Mouse (Mus musculus) cerebellum, adult (tissue): ENCODE results near the gene Slc38a2.

Experiments used
- ATAC-seq: cut with Nextera tagmentation; 2 replicates; pipeline ENCODE4 v1.9.2; 2017; ENCODE audit warnings: mild to moderate bottlenecking, moderate library complexity, mixed read lengths; ENCODE audit not compliant: insufficient number of reproducible peaks, low FRiP score, low TSS enrichment

Slc38a2 gene

DNA sequence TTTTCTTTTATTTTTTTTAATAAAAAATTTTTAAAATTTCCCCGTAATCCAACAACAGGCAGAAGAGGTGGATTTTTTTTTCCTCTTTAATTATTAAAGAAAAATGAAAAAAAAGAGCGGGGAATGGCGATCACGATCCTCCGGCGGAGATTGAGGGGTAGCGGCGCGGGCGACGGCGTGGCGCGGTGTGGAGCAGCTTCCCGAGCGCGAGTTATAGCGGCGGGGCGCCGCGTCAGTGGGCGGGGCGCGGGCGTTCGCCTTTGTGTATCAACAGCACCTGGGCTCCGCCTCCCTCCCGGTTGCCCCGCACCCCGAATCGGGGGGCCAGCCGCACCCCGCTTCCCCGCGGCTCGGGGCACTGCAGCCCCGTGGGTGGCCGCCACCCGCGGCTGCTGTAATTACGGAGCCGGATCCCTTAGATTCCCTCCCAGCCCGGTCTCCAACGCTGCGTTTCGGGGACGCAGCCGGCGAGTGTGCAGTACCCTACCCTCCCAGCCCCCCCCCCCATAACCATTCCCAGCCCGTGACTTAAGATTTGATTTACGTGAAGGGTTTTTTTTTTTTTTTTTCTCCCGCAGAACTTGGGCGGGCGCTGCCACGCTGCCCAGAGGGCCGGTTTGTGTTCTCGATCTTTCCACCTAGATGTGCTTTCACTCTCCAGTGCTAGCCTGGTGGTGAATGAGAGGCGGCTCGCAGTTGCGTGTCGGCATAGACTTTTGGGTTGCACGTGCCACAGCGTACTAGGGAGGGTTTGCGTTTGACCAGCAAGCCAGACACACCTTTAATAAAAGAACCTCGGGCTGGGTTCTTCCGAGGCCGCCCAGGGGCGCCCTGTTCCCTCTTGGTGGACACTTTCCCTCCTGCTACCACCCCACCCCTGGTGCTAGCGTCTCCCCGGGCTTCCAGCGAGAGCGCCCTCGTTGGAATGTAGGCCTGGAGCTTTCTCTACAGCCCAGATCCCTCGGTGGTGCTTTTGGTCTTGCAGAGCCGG is at the start of gene Slc38a2:
Gene Slc38a2, minus strand, starts transcription at position 210 of the 991 bp plus-strand sequence.
- peak; percentile 62 for ATAC-seq

- no peak for ATAC-seq
Observed at GRCm38 (mm10) chr15:96749101-96749500, 49.6 kb upstream of the Slc38a2 start.

GRCm38 (mm10) chr15:96747551-96747950 is 48.0 kb upstream of the Slc38a2 start:
- no peak for ATAC-seq

GRCm38 (mm10) chr15:96746986-96747385 is 47.5 kb upstream of the Slc38a2 start:
- ATAC-seq, result no peak

DNA sequence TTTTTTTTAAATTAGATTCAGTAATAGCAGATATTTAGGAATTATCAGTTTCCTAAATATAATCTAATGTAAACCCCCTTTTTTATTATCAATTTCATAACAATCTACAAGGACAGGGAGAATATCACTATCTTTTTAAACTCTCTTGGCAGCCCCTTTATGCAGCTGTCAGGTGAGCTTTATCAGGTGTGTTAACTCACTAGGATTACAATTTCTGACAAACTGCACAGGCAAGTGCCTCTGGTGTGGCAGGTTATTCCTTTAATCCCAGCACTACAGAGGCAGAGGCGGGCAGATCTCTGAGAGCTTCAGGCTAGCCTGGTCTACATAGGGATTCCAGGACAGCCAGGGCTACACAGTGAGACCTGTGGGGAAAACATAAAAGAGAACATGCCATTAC is 45.8 kb upstream of the Slc38a2 start:
- ATAC-seq, result no peak

DNA sequence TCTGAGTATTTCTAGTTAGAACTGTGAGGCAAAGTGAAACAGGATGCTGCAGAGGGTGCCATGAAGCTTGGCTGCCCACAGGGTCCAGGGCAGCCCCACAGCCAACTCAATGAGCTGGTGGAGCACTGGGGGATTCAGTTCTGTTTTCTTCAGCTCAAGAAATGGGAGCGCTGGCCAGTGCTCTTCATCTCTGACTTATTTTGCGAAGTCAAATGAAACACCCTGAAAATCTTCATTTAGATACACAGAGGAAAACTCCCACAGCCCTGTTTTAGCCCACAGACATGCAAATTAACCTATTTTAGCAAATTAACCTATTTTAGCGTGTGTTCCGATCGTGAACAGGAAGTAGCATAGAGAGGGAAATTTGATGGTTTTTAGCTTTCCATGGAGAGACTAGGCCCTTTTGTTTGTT is 45.4 kb upstream of the Slc38a2 start:
- no peak for ATAC-seq

DNA sequence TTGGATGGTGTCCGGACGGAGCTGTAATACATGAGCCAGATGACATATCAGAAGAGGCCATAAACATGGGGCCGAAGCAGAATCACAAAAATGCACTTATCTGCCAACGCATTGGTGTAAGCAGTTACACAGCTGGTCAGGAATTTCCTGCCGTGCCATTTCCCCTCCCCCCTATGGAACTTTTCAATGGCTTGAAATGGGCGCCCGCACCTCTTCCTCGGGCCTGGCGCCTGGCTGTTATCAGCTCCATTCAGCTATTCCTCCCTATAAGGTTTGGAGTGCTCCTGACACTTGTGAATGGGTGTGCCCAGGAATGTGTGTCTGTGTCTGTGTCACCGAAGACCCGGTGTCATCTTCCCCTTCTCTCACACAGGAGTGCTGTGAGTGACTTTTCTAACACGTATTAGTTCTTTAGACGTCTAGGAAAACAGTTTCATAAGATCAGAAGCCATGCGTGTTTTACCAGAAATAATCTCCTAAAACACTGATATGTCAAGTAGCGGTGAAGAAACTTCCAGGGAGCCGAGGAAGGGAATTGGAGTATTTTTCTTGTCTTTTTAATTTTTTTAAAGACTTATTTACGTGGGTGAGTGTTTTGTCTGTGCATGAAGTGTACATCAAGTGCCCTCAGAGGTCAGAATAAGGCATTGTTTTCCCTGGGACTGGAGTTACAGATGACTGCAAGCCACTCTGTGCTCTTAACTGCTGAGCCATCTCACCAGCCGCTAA is 44.8 kb upstream of the Slc38a2 start:
- ATAC-seq, result no peak

- ATAC-seq, result no peak
Observed at GRCm38 (mm10) chr15:96743257-96743656, 43.7 kb upstream of the Slc38a2 start.

DNA sequence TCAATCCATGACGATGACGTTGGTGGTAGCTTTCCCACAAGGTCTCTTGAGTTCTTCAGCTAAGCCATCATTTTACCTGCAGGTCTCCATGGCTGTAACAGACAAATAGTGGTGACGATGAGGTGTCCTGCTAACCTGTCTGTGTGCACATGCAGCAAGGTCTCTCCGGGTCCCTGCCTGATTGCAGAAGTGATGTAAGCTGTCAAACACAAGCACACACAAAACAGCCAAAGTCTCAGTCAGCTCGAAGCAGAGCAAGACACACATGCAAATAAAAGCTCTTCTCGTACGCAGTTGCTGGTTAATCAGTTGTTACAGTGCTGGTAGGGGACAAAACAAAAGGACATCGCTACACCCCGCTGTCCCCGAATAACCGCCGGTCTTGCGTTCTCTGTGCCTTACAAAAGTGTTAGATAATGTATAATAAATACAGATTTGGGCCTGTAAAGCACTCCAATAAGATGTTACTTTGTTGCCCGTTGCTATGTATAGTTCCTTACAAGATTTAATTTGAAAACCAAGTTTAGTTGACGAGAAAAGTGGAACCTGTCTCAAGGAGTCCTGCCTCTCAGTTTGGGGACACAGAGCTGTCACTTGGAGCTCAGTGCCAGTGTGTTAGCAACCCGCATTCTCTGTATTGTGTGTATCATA is 43.2 kb upstream of the Slc38a2 start:
- no peak for ATAC-seq

DNA sequence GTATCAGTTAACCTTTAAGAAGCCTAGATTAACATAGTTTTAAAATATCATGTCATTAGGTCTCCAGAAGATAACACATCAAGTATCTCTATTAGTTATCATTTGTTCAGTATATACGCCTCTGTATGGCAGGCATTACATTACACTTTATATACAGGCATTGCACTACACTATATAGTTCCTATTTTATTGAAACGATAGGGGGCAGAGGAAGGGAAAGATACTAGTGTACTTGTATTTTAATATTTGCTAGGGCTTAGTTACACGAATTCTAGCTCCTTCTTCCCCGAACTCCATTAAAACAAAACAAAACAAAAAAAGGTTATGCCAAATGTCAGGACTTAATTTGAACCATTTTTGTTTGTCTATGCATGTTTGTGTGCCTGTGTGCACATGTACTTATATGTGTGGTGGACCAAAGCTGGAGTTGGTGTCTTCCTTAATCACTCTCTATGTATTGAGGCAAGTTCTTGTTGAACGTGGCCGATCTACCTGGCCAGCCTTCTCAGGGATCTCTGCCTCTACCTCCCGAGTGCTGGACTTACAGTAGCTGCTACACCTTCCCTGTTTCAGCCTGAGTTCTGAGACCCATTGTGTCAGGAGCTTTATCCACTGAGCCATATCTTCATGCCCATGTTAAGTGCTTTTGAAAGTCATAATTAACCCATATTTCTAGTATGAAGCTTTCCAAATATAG is 41.5 kb upstream of the Slc38a2 start:
- no peak for ATAC-seq

- no peak for ATAC-seq
Observed at GRCm38 (mm10) chr15:96740091-96740490, 40.6 kb upstream of the Slc38a2 start.

DNA sequence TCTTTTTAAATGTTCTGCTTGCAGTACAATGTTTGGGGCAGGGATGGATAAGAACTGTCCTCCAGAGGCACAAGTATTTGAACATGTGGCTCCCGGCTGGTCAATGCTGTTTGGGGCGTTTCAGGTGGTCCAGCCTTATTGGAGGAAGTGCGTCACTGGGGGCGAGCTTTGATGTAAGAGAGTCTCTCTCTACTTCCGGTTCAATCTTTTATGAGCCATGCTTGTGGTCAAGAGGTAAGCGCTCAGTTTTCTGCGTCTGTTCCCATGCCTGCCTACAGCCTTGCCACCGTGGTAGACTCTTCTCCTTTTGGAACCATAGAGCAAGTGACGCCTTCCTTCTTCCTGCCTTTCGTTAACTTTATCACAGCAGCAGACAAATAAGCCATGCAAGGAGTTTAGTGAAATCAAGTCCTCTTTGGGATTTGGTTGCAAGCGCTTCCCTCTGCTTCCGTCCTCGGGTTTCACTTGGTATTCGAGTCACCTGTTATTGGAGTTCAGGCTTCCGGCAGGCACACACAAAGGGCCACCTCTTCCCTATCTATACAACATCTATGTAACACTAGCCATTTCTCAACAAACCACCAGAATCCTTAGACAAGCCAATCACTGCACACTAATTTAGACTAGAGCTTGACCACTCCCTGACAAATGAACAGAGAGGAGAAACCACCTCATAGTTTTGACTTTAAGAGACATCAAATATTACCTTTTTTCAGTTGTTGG is 37.3 kb upstream of the Slc38a2 start:
- no peak for ATAC-seq

DNA sequence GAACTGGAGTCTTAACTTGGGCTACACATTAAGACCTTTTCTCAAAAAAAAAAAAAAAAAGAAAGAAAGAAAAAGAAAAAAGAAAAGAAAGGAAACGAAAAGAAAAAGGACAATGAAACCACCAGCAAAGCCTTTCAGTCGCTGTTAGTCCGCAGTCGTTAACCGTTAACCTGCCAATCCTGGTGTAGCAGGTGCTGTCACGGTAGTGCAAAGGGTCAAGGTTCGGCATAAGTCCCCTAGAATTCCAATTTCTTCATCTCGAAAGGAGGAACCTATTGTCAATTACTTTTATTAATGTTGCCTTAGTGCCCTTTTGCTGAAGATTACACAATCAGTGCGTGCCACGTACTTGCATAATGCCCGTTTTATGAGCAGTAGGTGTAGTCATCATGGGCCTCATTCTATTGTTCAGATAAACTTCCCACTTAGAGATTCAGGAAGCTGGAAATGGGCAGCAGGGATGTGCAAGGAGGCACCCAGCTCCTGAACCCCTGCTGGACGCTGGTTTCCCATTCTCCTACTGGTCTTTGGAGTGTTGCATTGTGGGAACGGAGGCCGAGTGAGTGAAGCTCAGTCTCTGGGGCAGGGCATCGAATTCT is 36.1 kb upstream of the Slc38a2 start:
- no peak for ATAC-seq

- no peak for ATAC-seq
Observed at GRCm38 (mm10) chr15:96734423-96734822, 34.9 kb upstream of the Slc38a2 start.

GRCm38 (mm10) chr15:96730416-96730815 is 30.9 kb upstream of the Slc38a2 start:
- ATAC-seq, result no peak

- peak; percentile 66 for ATAC-seq
Observed at GRCm38 (mm10) chr15:96729785-96730184, 30.3 kb upstream of the Slc38a2 start.

DNA sequence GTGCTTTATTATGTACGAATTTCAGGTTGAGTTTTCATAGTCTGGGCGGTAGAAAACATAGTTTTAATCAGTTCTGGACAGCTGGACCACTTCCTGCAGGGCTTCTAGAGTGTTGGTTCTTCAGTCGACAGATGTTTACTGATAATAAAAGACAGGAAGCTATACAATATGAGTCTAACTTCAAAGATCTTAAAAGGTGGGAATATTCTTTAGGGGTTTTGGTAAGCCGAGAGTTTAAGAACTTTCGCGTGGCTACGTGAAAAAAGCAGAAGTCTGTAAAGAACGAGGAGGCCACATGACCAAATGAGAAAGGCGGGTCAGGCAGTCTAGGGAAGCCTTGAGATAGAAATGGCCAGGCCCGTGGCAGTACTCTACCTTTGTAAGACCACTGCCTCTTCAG is 29.5 kb upstream of the Slc38a2 start:
- ATAC-seq, result no peak

- no peak for ATAC-seq
Observed at GRCm38 (mm10) chr15:96728346-96728745, 28.8 kb upstream of the Slc38a2 start.

DNA sequence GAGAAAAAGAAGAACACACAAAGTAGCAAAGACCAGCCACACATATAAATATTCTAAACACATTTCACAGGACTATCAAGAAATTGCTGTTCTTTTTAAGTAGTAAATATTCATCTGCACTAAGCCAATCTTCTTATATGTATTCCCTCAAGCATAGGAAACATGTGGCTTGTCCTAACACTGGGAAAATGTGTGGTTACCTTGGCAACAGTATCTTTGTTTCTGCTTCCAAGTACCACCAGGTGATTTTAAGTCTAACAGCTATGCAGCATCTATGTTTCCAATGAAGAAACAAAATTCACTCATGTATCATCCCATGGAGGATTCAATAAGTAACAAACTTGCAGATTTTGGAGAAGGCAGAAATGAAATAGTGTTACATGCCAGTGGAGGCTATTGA is 25.0 kb upstream of the Slc38a2 start:
- no peak for ATAC-seq
